Mouse (Mus musculus): ENCODE results near the gene Ovca2. TPM values are rescaled to one million over a fixed set of nuclear protein-coding genes. Genes with fewer than 3 reads are reported as not detected.
A peak's percentile ranks its signal among the peaks of the same experiment; 100 is the strongest.

The Ovca2 gene
- polyA plus RNA-seq, 1 experiment from 2014 or later, result 19.4 TPM

DNA sequence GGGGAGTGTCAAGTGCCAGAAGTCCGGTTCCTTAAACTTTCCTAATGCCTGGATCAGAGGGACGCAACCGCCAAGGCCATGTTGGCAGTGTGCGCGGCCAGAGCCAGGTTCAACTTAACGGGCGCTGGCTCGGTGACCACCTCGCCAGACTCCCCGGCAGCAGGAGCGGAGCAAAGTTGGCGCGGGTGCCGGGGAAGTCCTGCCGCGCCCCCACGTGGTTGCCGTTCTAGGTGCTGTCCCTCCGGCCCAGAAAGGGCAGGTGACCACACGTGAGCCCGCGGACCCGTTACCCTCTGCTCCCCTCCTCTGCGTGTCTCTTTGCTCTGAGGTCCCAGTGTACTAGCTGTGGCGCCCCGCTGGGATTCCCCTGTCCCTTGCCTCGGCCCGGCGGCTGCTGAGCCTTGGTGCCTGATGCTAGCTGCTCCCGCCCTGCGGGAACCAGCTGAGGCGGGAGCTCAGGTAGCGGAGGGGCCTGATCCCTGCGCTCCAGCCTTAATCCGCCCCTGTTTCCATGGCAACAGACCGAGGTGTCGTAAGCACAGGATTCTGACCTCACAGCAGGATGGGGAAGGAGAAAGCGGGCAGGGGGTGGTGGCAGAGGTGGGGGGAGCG is 16.3 kb upstream of the Ovca2 start:
- peak overlapping the region; percentile 80 for H3K9ac ChIP-seq
- WGBS, result 2% methylated on average over 39 of the region's 39 CpGs
- H3K4me3 ChIP-seq, result peak overlapping the region; percentile 71
- H3K27me3 ChIP-seq (replicated peaks), result peaks cover 42% of the 10 kb centered on the region
- peak overlapping the region; percentile 84 for H3K27ac ChIP-seq (ENCODE audit: poor library complexity, severe bottlenecking)
- no peaks in the 10 kb centered on the region for H3K36me3 ChIP-seq
- peaks cover 63% of the 10 kb centered on the region for H3K4me1 ChIP-seq (replicated peaks)
- ATAC-seq (ENCODE audit: insufficient number of reproducible peaks, low FRiP score), result no peak
- H3K4me2 ChIP-seq, result peak overlapping the region; percentile 87
- no peaks in the 10 kb centered on the region; the same call in 1 of the 2 replicates for H3K9me3 ChIP-seq (replicated peaks)

GRCm38 (mm10) chr11:75194121-75194849 is 15.7 kb upstream of the Ovca2 start:
- peaks cover 42% of the 10 kb centered on the region for H3K27me3 ChIP-seq (replicated peaks)
- H3K27ac ChIP-seq (ENCODE audit: poor library complexity, severe bottlenecking), result peak overlapping the region; percentile 84
- H3K9ac ChIP-seq, result peak overlapping the region; percentile 80
- H3K9me3 ChIP-seq (replicated peaks), result no peaks in the 10 kb centered on the region
- H3K4me3 ChIP-seq, result peak overlapping the region; percentile 71
- H3K36me3 ChIP-seq, result no peaks in the 10 kb centered on the region
- WGBS, result under 1% methylated on average over 52 of the region's 52 CpGs
- ATAC-seq (ENCODE audit: insufficient number of reproducible peaks, low FRiP score), result no peak
- peak overlapping the region; percentile 87 for H3K4me2 ChIP-seq
- peaks cover 62% of the 10 kb centered on the region for H3K4me1 ChIP-seq (replicated peaks)

- ATAC-seq (ENCODE audit: insufficient number of reproducible peaks, low FRiP score), result peak; percentile 31; the same call in 1 of the 2 replicates
- Histone ChIP-seq H3K4me3 (peak within 1 kb of the TSS; percentile 71), H3K9ac (peak within 1 kb of the TSS; percentile 80), H3K36me3 (no peaks in the 10 kb centered on the region), H3K4me1 (replicated peaks) (peaks cover 67% of the 10 kb centered on the region), H3K4me2 (peak within 1 kb of the TSS; percentile 87), H3K27me3 (replicated peaks) (peaks cover 42% of the 10 kb centered on the region), H3K27ac (ENCODE audit: poor library complexity, severe bottlenecking) (peak within 1 kb of the TSS; percentile 84), H3K9me3 (replicated peaks) (no peaks in the 10 kb centered on the region)
- whole genome bisulfite sequencing, result under 1% methylated on average over 66 of the region's 84 CpGs
Observed at GRCm38 (mm10) chr11:75193256-75194071, 14.8 kb upstream of the Ovca2 start, which contains the start of gene Rtn4rl1. Rtn4rl1 (plus strand) TSS chr11:75193783.

DNA sequence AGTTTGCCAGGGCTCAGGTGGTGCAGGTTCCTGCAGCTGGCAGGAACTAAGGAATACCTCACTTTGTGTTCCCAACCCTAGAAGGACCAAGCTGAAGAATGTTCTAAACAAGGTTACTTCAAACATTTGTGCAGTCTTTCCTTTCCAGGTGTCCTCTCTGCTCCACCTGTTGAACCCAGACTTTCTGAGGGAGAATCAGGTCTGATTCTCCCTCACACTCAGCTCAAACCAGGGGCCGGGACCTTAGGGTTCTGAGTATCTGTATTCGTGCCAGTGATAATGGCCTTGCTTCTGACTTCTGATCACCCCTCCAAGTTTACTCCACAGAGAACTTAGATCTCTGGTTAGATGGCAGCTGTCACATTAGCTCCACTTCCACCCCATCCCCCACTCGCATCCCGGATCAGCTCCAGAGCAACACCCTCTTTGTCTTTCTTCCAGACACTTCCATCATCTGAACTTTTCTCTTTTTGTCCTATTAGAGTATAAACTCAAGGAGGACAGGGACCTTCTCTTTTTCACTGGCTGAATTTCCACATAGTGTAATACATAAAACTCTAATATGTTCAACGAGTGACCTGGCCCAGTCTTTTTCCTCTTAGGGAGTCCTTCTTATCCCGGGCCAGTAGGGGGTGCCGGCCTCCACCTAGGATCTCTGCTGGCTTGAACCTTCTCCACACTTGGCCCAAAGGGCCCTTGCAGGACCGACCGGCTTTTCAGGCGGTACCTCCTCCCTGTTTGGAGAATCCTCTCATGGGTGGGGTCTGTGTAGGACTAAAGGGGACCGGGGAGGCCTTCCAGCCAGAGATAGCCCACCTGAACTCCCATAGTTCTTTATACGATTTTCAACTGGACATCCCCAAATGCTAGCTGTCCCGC is 13.9 kb upstream of the Ovca2 start:
- Histone ChIP-seq H3K4me2 (peak overlapping the region; percentile 87), H3K36me3 (no peaks in the 10 kb centered on the region), H3K27ac (ENCODE audit: poor library complexity, severe bottlenecking) (peak overlapping the region; percentile 84), H3K9ac (peak overlapping the region; percentile 80), H3K9me3 (replicated peaks) (no peaks in the 10 kb centered on the region), H3K27me3 (replicated peaks) (peaks cover 42% of the 10 kb centered on the region), H3K4me1 (replicated peaks) (peaks cover 67% of the 10 kb centered on the region), H3K4me3 (peak overlapping the region; percentile 71)
- peak; percentile 37; the same call in 1 of the 2 replicates for ATAC-seq (ENCODE audit: insufficient number of reproducible peaks, low FRiP score)
- 23% methylated on average over 13 of the region's 13 CpGs for WGBS

DNA sequence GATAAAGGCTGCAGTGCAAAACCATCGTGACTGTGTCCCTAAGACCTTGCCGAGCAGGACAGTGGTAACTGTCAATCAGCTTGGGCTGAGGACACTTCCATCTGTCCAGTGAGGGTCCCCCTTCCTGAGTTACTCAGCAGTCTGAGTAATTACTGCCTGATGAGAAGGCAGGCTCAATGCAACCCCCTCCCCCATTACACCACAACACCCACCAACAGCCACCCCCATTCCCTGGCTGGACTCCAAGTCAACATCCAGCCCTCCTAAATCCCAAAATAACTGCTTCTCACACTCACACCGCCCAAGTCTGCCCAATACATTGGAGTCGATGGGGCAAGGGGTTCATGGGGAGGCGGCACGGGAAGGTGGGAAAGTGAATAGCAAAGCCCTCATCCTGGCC is 13.2 kb upstream of the Ovca2 start:
- Histone ChIP-seq H3K4me1 (replicated peaks) (peaks cover 63% of the 10 kb centered on the region), H3K27me3 (replicated peaks) (peaks cover 37% of the 10 kb centered on the region), H3K4me3 (no peak overlapping the region), H3K4me2 (0 out of 2 replicates have a peak overlapping the region, but pooled peaks have one; percentile 6), H3K27ac (ENCODE audit: poor library complexity, severe bottlenecking) (no peak overlapping the region; the same call in 1 of the 2 replicates), H3K36me3 (no peaks in the 10 kb centered on the region), H3K9me3 (replicated peaks) (no peaks in the 10 kb centered on the region), H3K9ac (no peak overlapping the region)
- 55% methylated on average over 6 of the region's 6 CpGs for WGBS
- no peak for ATAC-seq (ENCODE audit: insufficient number of reproducible peaks, low FRiP score)

DNA sequence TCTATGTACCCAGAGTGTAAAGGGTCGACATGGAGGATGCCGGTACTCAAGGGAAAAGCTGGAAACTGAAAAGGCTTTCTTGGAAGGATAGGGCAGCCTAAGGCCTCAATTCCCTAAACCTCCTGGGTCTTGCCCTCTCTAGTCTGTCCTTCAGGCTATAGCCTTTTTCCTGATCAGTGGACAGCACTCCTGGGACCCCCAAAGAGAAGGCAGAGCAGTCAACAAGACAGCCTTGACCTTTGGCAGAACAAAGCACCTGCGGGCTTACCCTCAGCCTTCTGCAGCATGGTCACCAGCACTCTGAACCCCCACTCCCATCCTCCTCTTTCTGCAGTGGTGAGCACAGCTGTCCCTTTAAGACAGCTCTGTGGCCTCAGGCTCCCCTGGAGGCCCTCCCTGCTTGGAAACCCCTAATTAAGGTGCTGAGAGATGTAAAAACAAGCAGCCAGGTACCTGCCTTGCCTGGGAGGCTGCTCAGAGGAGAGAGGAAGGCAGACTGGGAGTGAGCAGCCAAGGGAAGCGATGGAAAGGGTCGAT is 12.3 kb upstream of the Ovca2 start, which contains the start of gene Dph1:
TSS of gene Dph1 (minus strand) at position 337 of the 537 bp plus-strand sequence.
- H3K27me3 ChIP-seq (replicated peaks), result peaks cover 28% of the 10 kb centered on the region
- peak within 1 kb of the TSS; percentile 79 for H3K9ac ChIP-seq
- H3K4me2 ChIP-seq, result peak within 1 kb of the TSS; percentile 93
- WGBS, result 50% methylated on average over 5 of the region's 5 CpGs
- H3K27ac ChIP-seq (ENCODE audit: poor library complexity, severe bottlenecking), result peak within 1 kb of the TSS; percentile 17
- H3K4me3 ChIP-seq, result peak within 1 kb of the TSS; percentile 87
- ATAC-seq (ENCODE audit: insufficient number of reproducible peaks, low FRiP score), result no peak
- peaks cover 55% of the 10 kb centered on the region for H3K4me1 ChIP-seq (replicated peaks)
- no peaks in the 10 kb centered on the region for H3K36me3 ChIP-seq
- no peaks in the 10 kb centered on the region for H3K9me3 ChIP-seq (replicated peaks)

- Histone ChIP-seq H3K4me1 (replicated peaks) (peaks cover 49% of the 10 kb centered on the region), H3K4me2 (peak overlapping the region; percentile 93), H3K36me3 (peaks cover 4% of the 10 kb centered on the region; the same call in 1 of the 2 replicates), H3K27ac (ENCODE audit: poor library complexity, severe bottlenecking) (peak overlapping the region; percentile 17), H3K4me3 (peak overlapping the region; percentile 87), H3K27me3 (replicated peaks) (peaks cover 22% of the 10 kb centered on the region), H3K9me3 (replicated peaks) (no peaks in the 10 kb centered on the region), H3K9ac (peak overlapping the region; percentile 79)
- peak; percentile 68; the same call in 1 of the 2 replicates for ATAC-seq (ENCODE audit: insufficient number of reproducible peaks, low FRiP score)
- under 1% methylated on average over 24 of the region's 24 CpGs for WGBS
Observed at GRCm38 (mm10) chr11:75190371-75190724, 11.7 kb upstream of the Ovca2 start.

DNA sequence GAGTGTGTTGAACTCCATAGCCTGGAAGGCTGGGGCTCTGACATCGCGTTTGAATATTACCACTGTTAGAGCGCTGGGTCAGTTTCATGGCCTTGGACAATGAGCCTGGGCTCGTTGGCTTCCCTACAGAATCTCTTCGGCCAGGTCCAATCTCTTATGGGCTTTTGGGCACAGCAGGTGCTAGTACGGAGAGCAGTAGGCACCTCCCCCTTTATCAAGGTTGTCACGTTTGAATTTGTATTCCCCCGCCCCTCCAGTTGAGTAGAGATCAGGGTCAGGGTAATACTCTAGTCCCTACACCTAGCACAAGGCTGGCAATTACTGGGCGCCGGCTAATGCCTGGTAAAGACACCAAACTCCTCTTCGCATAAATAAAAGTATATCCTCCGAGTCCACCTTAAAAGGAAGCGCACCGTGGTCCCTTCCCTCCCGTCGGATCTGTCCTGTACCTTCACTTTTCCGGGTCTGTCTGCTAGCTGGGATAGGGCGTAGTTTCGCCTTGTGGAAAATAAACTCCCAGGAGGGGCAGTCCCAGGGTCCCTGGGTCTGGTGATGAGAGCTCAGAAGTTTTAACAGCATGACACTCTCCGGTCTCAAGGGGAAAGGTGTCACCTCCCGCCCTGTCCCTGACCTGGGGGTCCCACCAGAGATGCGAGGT is 11.2 kb upstream of the Ovca2 start:
- peak overlapping the region; percentile 17 for H3K27ac ChIP-seq (ENCODE audit: poor library complexity, severe bottlenecking)
- H3K4me1 ChIP-seq (replicated peaks), result peaks cover 44% of the 10 kb centered on the region

DNA sequence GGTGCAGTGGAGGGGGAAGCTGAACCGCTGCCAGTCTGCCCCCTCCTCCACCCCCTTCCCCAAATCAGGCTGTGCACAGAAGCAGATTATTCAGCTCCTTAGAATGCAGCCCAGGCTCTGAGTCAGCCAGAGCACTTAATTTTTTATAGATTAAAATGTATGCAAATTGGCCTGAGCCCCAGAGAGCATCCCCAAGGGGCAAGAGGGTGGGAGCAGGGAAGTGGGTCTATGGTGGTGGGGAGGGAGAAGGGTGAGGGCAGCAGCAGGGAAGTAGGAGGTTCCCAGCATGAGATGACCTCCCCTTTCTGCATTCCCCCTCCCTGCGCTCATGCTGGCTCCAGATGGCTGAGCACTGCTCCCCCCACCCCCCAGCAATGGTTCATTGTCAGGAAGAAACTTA is 6.4 kb upstream of the Ovca2 start:
- no peak overlapping the region for H3K4me2 ChIP-seq
- no peak for ATAC-seq (ENCODE audit: insufficient number of reproducible peaks, low FRiP score)
- H3K27ac ChIP-seq (ENCODE audit: poor library complexity, severe bottlenecking), result no peak overlapping the region
- no peak overlapping the region for H3K9ac ChIP-seq
- peaks cover 10% of the 10 kb centered on the region for H3K4me1 ChIP-seq (replicated peaks)
- H3K27me3 ChIP-seq (replicated peaks), result no peaks in the 10 kb centered on the region
- peaks cover 49% of the 10 kb centered on the region for H3K36me3 ChIP-seq
- WGBS, result 84% methylated on average over 1 of the region's 2 CpGs
- H3K4me3 ChIP-seq, result no peak overlapping the region
- no peaks in the 10 kb centered on the region for H3K9me3 ChIP-seq (replicated peaks)

More for the DNA sequence above, 11.2 kb upstream of the Ovca2 start:
- H3K4me2 ChIP-seq, result peak overlapping the region; percentile 93
- peak overlapping the region; percentile 79 for H3K9ac ChIP-seq
- peak overlapping the region; percentile 87 for H3K4me3 ChIP-seq
- ATAC-seq (ENCODE audit: insufficient number of reproducible peaks, low FRiP score), result peak; percentile 22; the same call in 1 of the 2 replicates
- under 1% methylated on average over 22 of the region's 22 CpGs for WGBS
- no peaks in the 10 kb centered on the region for H3K9me3 ChIP-seq (replicated peaks)
- H3K27me3 ChIP-seq (replicated peaks), result peaks cover 17% of the 10 kb centered on the region
- H3K36me3 ChIP-seq, result peaks cover 6% of the 10 kb centered on the region

Data from heart, embryonic 12.5 days (tissue).